Mouse (Mus musculus): Measurements from ENCODE around the gene Hoxa6. TPM values are rescaled to one million over a fixed set of nuclear protein-coding genes. Genes with fewer than 3 reads are reported as not detected.

The Hoxa6 gene
- polyA plus RNA-seq, 1 experiment: not detected

DNA sequence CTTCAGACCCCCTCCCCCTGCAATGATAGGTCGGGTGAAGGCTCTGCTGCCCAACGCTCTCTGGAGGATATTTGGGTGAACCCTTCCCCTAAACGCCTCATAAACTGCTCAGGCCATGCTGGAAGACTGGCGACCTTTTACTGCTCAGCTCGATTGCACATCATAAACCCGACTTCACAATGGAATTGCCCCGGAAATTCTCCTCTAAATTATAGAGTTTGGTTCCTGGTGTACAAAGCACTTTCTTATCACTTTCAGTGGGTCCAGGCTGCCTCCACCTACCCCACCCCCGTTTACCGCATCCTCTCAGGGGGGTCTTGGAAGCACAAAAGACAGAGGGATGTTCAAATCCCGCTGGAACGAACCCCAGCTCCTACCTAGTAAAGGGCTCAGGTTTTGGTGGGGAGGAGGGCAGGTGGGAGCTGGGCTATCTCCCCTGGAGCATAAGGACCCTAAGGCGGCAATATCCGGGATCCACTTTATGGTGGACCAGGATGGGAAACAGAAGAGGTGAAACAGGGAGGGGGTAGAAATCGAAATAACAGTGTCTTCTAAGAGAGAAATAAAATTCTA is 10.2 kb upstream of the Hoxa6 start:
- Histone ChIP-seq H3K27me3 (ENCODE audit: control insufficient read depth) (peaks cover 100% of the 10 kb centered on the region), H3K4me1 (ENCODE audit: control insufficient read depth) (peaks cover 3% of the 10 kb centered on the region)
- TF ChIP-seq GATA1 (IDR thresholded peaks at IDR 0.05; ENCODE audit: low read length): no peak
- no peak for TF ChIP-seq TAL1 (IDR thresholded peaks at IDR 0.05; ENCODE audit: low read length)

DNA sequence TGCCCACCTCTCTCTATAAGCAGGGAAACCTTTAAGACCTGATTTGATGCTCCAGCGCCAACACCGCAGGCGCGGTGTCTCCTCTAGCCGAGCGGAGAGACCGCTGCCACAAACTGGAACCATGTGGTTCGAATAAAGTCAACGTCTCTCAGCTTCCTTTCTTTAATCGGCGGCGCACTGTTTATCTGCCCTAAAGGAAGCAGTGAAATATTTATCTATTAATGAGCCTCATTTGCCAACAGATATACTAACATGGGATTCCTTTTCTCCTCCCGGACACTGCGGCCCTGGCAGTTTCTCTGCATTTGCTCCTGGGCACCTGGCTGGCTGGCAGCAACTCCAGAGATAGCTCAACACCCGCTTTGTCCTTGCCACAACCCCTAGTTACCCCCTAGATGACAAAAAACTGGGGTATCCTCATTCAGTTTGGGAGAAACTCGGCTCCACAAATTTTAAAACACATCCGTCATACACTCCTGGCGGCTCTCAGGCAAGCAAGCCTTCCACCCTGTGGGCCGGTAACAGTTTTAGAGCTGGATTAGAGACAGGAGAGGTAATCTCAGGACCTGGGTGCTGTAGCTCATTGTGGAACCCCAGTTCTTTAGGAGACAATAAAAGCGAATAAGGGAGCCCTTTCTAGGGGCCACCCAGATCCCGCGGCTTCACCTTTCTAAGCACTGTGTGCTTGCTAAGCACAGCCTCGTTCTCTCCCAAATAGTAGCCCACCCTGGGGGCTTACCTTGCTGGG is 9.5 kb upstream of the Hoxa6 start:
- peaks cover 3% of the 10 kb centered on the region; the same call in 1 of the 2 replicates for H3K9me3 ChIP-seq (ENCODE audit: control insufficient read depth, low read length)
- peaks cover 100% of the 10 kb centered on the region for H3K27me3 ChIP-seq (ENCODE audit: control insufficient read depth)
- TF ChIP-seq GATA1 (IDR thresholded peaks at IDR 0.05; ENCODE audit: low read length): no peak
- TF ChIP-seq TAL1 (IDR thresholded peaks at IDR 0.05; ENCODE audit: low read length): no peak
- H3K36me3 ChIP-seq (ENCODE audit: control insufficient read depth): no peaks in the 10 kb centered on the region
- H3K4me1 ChIP-seq (ENCODE audit: control insufficient read depth): peaks cover 3% of the 10 kb centered on the region
- H3K4me3 ChIP-seq (replicated peaks): no peak overlapping the region

More for the DNA sequence above, 10.2 kb upstream of the Hoxa6 start:
- peaks cover 3% of the 10 kb centered on the region; the same call in 1 of the 2 replicates for H3K9me3 ChIP-seq (ENCODE audit: control insufficient read depth, low read length)
- H3K36me3 ChIP-seq (ENCODE audit: control insufficient read depth): no peaks in the 10 kb centered on the region
- no peak overlapping the region for H3K4me3 ChIP-seq (replicated peaks)

DNA sequence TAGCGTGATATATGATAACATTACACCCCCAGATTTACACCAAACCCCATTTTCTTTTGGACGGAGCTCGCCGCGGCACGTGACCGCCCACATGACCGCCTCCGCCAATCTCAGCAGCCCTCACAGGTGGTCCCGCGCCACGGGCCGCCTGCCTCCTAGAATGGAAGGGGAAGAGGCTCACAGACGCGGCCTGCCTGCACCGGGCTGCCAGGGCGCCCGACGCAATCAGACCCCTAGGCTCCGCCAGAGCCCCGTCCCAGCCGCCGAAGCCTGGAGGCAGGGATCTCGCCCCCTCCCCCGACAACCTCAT is 8.9 kb upstream of the Hoxa6 start:
- H3K36me3 ChIP-seq (ENCODE audit: control insufficient read depth): no peaks in the 10 kb centered on the region
- TF ChIP-seq TAL1 (IDR thresholded peaks at IDR 0.05; ENCODE audit: low read length) (no peak), GATA1 (IDR thresholded peaks at IDR 0.05; ENCODE audit: low read length) (no peak)

DNA sequence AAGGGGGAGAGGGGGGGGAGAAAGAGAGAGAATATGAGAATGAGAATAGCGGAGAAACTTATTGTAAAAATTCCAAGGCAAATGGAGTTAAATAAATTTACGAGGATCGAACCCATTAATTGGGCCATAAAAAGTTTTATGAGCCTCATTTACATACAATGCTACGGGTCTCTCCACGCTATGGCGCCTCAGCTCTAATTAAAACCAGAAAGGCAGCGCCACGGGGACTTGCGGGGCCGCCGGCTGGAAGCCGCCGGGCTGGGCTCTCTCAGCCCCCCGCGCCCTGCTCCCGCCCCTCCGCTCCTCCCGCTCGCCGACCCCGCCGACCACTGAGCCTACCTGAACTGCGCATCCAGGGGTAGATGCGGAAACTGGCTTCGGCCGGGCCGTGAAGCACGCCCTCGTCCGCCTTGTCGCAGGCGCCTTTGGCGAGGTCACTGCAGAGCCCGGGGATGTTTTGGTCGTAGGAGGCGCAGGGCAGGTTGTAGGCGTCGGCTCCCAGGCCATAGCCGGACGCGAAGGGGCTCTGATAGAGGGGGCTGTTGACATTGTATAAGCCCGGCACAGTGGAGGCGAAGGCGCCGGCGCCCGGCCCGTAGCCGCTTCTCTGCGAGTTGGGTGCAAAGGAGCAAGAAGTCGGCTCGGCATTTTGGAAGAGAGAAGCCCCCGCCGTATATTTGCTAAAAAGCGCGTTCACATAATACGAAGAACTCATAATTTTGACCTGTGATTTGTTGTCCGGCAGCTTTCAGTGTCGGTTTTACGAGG is 8.4 kb upstream of the Hoxa6 start:
- TF ChIP-seq TAL1 (IDR thresholded peaks at IDR 0.05; ENCODE audit: low read length) (no peak), GATA1 (IDR thresholded peaks at IDR 0.05; ENCODE audit: low read length) (no peak)
- Histone ChIP-seq H3K27me3 (ENCODE audit: control insufficient read depth) (peaks cover 100% of the 10 kb centered on the region), H3K4me1 (ENCODE audit: control insufficient read depth) (peaks cover 3% of the 10 kb centered on the region), H3K4me3 (replicated peaks) (no peak overlapping the region), H3K36me3 (ENCODE audit: control insufficient read depth) (no peaks in the 10 kb centered on the region), H3K9me3 (ENCODE audit: control insufficient read depth, low read length) (peaks cover 3% of the 10 kb centered on the region; the same call in 1 of the 2 replicates)

More for the DNA sequence above, 8.9 kb upstream of the Hoxa6 start:
- Histone ChIP-seq H3K4me3 (replicated peaks) (no peak overlapping the region), H3K9me3 (ENCODE audit: control insufficient read depth, low read length) (peaks cover 3% of the 10 kb centered on the region; the same call in 1 of the 2 replicates), H3K27me3 (ENCODE audit: control insufficient read depth) (peaks cover 100% of the 10 kb centered on the region), H3K4me1 (ENCODE audit: control insufficient read depth) (peaks cover 3% of the 10 kb centered on the region)

DNA sequence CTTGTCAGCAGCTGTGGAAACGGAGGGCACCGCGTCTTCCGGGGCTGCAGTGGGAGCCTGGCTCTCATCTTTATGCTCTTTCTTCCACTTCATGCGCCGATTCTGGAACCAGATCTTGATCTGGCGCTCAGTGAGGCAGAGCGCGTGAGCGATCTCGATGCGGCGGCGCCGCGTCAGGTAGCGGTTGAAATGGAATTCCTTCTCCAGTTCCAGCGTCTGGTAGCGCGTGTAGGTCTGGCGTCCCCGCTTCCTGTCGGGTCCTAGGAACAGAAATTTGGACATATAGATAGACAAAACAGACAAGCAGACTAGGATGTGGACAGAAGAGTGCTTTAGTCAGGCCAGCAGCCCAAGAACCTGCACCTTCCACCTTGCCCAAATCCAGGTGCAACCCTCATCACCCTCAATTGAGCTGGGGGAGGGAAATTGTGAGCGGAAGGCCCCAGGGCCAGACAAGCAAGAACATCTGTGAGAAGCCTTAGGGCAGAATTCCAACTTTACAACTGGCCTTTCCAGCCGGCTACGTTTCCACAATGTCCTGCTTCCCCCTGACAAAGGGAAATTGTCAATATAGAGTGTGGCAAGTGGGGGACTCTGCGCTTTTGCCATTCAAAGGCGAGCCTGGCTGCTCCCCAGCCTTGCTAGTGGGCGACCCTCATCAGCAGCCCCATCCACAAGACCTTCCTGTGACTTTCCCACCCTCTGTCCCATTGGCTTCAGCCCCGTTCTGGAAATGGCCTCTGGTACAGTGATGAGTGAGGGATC is 7.4 kb upstream of the Hoxa6 start:
- Histone ChIP-seq H3K4me1 (ENCODE audit: control insufficient read depth) (no peaks in the 10 kb centered on the region), H3K27me3 (ENCODE audit: control insufficient read depth) (peaks cover 100% of the 10 kb centered on the region), H3K36me3 (ENCODE audit: control insufficient read depth) (no peaks in the 10 kb centered on the region), H3K4me3 (replicated peaks) (no peak overlapping the region), H3K9me3 (ENCODE audit: control insufficient read depth, low read length) (no peaks in the 10 kb centered on the region; the same call in 1 of the 2 replicates)
- no peak for TF ChIP-seq GATA1 (IDR thresholded peaks at IDR 0.05; ENCODE audit: low read length)
- TF ChIP-seq TAL1 (IDR thresholded peaks at IDR 0.05; ENCODE audit: low read length): no peak

DNA sequence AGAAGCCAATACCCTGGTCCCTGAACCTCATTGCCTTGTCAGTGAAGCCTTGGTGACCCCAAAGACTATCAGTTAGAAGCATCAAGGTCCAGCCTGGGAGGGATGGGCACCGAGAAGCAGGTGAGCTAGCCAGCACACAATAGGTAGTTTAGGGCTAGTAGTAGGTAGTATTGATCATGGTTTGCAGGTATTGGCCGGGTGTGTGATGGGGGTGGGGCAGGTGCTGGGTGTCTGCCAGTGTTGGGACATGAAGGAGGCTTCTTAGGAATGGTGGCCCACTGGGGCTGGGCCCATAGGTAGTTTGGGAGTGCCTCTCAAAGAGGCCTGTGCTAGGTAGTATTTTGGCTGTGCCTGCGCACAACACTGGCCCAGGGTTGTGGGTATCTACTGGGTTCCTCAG is 6.5 kb upstream of the Hoxa6 start:
- TF ChIP-seq TAL1 (IDR thresholded peaks at IDR 0.05; ENCODE audit: low read length) (no peak), GATA1 (IDR thresholded peaks at IDR 0.05; ENCODE audit: low read length) (no peak)

DNA sequence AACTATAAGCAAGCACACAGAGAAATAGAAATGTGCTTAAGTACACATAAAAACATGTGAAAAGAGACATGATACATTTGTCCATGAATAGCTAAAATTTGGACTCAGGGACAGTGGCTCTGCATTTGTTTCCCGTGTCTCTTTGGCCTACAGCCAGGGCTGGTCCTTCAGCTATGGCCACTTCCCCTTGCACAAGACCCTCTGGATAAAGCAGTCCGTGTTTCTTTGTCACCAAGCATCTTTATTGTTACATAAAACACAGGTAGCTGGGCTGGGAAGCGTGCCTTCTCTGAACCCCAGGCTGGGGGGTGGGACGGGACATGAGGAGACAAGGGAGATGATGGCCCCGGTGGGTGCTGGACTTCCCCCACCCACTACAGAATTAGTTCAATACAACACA is 5.7 kb upstream of the Hoxa6 start:
- Histone ChIP-seq H3K27me3 (ENCODE audit: control insufficient read depth) (peaks cover 100% of the 10 kb centered on the region), H3K36me3 (ENCODE audit: control insufficient read depth) (no peaks in the 10 kb centered on the region), H3K4me1 (ENCODE audit: control insufficient read depth) (no peaks in the 10 kb centered on the region), H3K9me3 (ENCODE audit: control insufficient read depth, low read length) (no peaks in the 10 kb centered on the region; the same call in 1 of the 2 replicates), H3K4me3 (replicated peaks) (no peak overlapping the region)
- TF ChIP-seq TAL1 (IDR thresholded peaks at IDR 0.05; ENCODE audit: low read length) (no peak), GATA1 (IDR thresholded peaks at IDR 0.05; ENCODE audit: low read length) (no peak)

More for the DNA sequence above, 6.5 kb upstream of the Hoxa6 start:
- Histone ChIP-seq H3K27me3 (ENCODE audit: control insufficient read depth) (peaks cover 100% of the 10 kb centered on the region), H3K4me1 (ENCODE audit: control insufficient read depth) (no peaks in the 10 kb centered on the region), H3K9me3 (ENCODE audit: control insufficient read depth, low read length) (no peaks in the 10 kb centered on the region; the same call in 1 of the 2 replicates), H3K36me3 (ENCODE audit: control insufficient read depth) (no peaks in the 10 kb centered on the region), H3K4me3 (replicated peaks) (no peak overlapping the region)

DNA sequence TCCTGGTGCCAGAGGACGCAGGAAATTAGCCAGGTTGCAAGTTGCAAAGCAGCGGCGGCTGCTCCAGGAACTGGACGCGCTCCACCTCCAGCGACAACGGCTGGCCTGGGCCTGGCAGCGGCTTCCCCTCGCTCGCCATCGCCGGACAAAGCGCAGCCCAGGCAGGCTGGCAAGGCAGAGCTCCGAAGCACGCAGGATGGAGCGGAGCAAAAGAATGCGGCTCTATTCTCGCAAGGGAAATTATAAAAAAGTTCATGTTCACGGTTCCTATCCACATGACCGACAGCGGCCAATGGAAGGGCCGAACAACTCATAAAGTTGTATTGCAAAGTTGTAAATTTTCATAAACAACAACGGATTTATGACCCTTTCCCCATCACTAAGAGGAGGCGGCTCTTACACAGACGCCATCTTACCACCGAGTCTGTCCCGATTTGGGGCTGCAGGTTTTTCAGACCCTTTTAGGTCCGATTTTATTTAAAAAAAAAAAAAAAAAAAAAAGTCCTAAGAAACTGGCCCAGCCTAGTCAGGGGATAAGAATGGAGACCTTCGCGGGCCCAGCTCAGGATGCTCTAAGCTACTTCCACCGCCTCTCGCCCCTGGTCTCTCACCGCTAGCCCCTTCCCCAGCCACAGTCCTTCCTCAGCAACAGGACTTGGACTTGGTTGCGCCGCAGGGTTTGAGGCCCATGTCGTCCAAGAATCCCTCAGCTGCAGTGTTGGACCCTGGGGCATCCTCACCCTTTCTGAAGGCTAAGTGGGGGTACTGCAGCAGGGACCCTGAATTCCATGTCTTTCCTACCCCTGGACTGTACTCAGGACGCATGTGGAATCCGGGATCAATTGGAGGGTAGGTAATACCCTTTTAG is 4.8 kb upstream of the Hoxa6 start, which contains the start of the genes Hoxa3 and Gm28308:
Hoxa3 (minus strand) TSS at position 218 of the 868 bp plus-strand sequence.
Gm28308 (minus strand) TSS at position 221 of the 868 bp plus-strand sequence.
- Histone ChIP-seq H3K9me3 (ENCODE audit: control insufficient read depth, low read length) (no peaks in the 10 kb centered on the region; the same call in 1 of the 2 replicates), H3K4me1 (ENCODE audit: control insufficient read depth) (no peaks in the 10 kb centered on the region), H3K4me3 (replicated peaks) (no peak within 1 kb of the TSS), H3K36me3 (ENCODE audit: control insufficient read depth) (no peaks in the 10 kb centered on the region), H3K27me3 (ENCODE audit: control insufficient read depth) (peaks cover 100% of the 10 kb centered on the region)
- TF ChIP-seq TAL1 (IDR thresholded peaks at IDR 0.05; ENCODE audit: low read length): no peak
- no peak for TF ChIP-seq GATA1 (IDR thresholded peaks at IDR 0.05; ENCODE audit: low read length)
